Mouse (Mus musculus): ENCODE data around the gene Zc3h12c. TPM values are rescaled to one million over a fixed set of nuclear protein-coding genes. Genes with fewer than 3 reads are reported as not detected.
A peak's percentile ranks its signal among the peaks of the same experiment; 100 is the strongest.

Gene Zc3h12c
- polyA plus RNA-seq, 2 experiments from 2014 or later: 1.5 to 1.8 TPM

- ATAC-seq: no peak
These were observed 67.9 kb downstream of the Zc3h12c start for GRCm38 (mm10) chr9:52100426-52100825.

DNA sequence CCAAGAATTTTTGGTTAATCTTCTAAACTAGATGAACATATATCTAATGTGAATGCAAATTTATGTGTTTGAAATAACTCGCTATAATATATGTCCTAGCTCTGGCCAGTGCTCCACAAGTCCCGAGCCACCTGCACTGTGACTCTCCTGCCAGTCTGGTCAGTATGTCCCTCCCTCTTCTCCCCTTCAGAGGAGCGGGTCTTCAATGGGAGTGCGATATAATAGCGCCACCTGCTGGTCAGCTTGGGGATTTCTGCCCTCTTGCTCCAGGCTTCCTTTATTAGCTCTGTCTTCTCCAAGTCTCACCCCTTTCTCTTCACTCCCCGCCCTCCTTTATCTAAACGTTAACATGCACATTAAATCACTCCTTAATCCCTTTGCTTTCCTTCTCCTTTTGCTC is 69.8 kb downstream of the Zc3h12c start:
- ATAC-seq: peak; percentile 59

DNA sequence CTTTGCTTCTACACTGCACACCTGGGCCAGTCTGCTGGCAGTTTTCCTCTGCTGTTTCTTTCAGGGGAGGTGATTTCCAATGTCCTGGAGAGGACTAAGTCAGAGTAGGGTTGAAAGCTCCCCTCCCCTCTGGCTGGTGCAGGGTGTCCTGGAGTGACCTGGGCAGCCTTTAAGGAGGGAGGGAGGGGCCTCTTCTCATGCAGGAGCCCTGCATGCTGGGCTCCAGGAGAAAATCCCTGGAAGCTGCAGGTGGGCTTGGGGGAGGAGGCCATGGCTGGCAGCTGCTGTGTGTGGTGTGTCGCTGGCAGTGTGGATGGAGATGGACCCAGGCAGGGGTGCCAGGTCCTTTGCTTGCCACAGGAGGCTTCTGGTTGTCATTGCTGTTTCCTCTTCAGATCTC is 71.0 kb downstream of the Zc3h12c start:
- no peak for ATAC-seq

DNA sequence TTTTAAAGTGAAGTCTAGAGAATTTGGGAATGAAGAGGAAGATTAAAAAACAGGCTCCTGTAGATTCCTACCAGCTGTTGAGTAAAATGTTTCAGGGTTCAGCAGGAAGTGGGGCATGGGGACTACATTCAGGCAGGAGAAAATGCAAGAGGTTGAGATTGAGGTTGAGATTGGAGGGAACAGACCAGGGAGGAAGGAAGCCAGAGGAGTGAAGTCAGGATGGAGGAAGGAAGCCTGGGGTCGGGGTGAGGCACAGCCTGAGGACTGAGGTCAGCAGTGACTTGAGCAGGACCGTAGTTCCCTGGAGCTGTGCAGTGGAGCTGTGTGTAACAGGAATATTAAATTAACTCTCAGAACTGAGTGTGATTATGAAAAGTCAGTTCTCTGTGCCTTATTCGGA is 72.7 kb downstream of the Zc3h12c start:
- no peak for ATAC-seq

GRCm38 (mm10) chr9:52094471-52094980 is 73.8 kb downstream of the Zc3h12c start:
- ATAC-seq: no peak

- no peak for ATAC-seq
These were observed 74.4 kb downstream of the Zc3h12c start for GRCm38 (mm10) chr9:52094016-52094415.

GRCm38 (mm10) chr9:52093108-52093507 is 75.3 kb downstream of the Zc3h12c start:
- no peak for ATAC-seq

DNA sequence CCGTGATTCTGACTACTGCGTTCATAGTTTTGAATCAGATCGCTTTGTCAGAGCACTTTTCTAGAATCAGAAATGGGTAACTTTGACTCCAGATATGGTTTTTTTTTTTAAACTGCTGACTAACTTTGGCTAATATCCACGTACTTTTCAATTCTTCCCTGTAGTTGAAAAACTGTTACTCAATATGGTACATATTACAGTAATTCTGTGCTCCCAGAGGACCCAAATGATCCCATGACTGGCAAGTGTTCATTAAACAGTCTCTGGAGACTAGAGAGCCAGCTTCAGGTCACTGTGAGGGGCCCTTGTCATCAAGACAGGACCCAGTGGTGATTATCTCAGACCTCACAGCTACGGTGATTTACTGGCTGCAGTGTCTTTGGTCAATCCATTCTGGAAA is 76.1 kb downstream of the Zc3h12c start:
- no peak for ATAC-seq

GRCm38 (mm10) chr9:52091752-52092151 is 76.6 kb downstream of the Zc3h12c start:
- no peak for ATAC-seq

DNA sequence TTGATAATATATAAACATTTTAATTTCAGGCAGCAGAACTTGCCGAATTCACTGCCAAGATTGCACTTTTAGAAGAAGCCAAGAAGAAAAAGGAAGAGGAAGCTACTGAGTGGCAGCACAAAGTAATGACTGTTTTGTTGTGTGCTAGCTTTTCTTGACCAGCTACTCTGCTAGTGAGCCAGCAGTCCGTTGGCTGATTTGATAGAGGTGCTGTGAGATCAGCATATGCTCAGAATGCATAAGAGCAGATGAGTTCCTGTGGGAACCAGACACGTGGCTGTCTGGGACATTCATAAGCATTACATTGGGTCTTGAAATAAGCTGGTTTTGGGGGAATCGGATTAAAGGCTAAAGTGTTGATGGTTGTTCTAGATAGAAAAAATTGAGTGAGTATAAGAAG is 86.0 kb downstream of the Zc3h12c start:
- ATAC-seq: no peak

GRCm38 (mm10) chr9:52081979-52082378 is 86.4 kb downstream of the Zc3h12c start:
- no peak for ATAC-seq

DNA sequence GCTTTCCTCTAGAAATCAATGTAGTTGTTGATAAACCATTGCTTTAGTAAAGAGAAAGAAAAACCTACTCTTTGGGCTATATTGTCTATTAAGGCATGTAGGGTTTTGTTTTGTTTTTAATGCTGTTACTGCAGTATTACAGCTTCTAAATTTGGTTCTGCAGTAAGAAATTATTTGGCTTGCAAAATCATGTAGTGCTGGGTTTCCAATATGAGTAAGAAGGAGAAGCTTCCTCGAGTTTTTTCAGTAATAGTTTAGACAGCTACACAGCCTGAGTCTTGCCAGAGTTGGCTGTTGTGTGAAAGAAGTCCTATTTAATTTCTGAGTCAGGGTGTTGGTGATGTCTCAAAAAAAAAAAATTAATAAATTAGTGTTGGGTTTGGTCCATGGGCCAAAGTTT is 90.7 kb downstream of the Zc3h12c start:
- ATAC-seq: no peak

DNA sequence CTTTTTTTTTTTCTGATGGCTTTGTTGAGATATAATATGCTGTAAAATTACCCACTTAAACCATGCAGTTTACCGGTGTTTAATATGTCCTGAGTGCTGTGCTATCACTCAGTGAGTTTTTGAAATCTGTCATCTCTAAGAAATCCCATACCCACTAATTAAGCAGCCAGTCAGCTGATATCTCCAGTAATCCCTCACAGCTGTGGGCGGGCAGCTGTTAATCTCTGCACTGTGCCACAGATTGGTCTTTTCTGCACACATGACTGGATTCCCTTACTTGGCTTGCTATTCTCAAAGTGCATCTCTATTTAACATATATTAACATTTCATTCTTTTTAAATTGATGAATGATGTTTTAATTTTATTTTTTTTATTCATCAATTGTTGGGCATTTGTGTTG is 92.3 kb downstream of the Zc3h12c start:
- no peak for ATAC-seq

DNA sequence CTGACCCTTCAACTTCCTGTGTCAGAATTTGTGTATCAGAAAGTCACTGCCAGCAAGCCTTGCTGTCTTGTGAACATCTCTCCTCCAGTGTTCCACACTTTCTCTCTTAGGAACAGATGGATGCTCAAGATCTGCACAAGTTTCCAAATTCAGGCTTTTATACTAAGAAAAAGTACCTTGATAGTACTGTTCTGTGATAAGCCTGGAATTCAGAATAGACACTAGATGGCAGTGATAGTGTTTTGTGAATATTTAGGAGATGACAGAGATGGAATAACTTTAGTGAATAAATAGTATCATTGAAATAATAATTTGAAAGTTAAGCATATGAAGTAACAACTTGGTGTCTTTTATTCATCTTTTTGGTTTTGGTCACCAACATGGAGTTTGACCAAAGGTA is 96.2 kb downstream of the Zc3h12c start:
- ATAC-seq: no peak

GRCm38 (mm10) chr9:52071352-52071751 is 97.0 kb downstream of the Zc3h12c start:
- peak; percentile 24 for ATAC-seq

GRCm38 (mm10) chr9:52070052-52070451 is 98.3 kb downstream of the Zc3h12c start:
- peak; percentile 45 for ATAC-seq

Other genes with a start within 250 kb of the Zc3h12c start
- 10 to 100 TPM; 16.8 to 19.5 TPM for gene Fdx1, start 205.0 kb downstream of the Zc3h12c start, polyA plus RNA-seq (2017; shearing (Covaris generic))
- gene Rdx, start 121.4 kb downstream of the Zc3h12c start, polyA plus RNA-seq (2017; shearing (Covaris generic)): 10 to 100 TPM; 48.1 to 59.2 TPM